1 mouse cellular context compared by ENCODE assay signal in the genomic region with DNA sequence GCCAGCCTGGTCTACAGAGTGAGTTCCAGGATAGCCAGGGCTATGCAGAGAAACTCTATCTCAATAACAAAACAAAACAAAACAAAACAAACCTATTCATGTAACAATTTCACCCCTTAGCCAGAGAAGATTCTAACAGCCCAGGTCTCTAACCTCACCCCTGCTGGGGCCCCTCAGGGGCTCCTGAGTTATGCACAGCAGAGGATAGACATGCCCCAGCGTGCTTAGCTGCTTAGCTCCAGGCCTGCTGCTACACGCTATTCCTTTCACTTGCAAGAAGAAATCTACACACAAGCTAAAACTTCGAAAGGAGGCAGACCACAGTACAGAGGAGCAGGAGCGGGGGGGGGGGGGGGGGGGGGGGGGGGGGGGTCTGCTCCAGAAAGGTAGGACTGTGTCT.
TF ChIP-seq lines count a peak whose summit lies in the region.

No protein-coding gene starts in this region.

TF ChIP-seq in CH12.LX, 34 proteins besides CTCF, POLR2A, EP300 and RAD21 (continued from another document):
- TF ChIP-seq IRF4 (IDR thresholded peaks at IDR 0.05; ENCODE audit: low read depth, low read length), result peak; percentile 71
- TF ChIP-seq KAT2A (IDR thresholded peaks at IDR 0.05; ENCODE audit: insufficient replicate concordance, low read length), result no peak
- no peak for TF ChIP-seq SMC3 (IDR thresholded peaks at IDR 0.05; ENCODE audit: low read depth, low read length)
